Mouse (Mus musculus): ENCODE data around the gene Foxo3. TPM values are rescaled to one million over a fixed set of nuclear protein-coding genes. Genes with fewer than 3 reads are reported as not detected.

Foxo3 gene
- polyA plus RNA-seq, 2 experiments = 15.6 to 17.6 TPM

- Histone ChIP-seq H3K4me2 (ENCODE audit: low read depth) (peak overlapping the region; percentile 81), H3K9me3 (ENCODE audit: control insufficient read depth, low read length) (peaks cover 13% of the 10 kb centered on the region), H3K4me3 (ENCODE audit: insufficient read depth in 1 of 2, low read depth in 2 of 2, low read length in 2 of 2) (no peak overlapping the region), H3K36me3 (replicated peaks; ENCODE audit: control insufficient read depth, insufficient read depth, low read depth) (peaks cover 85% of the 10 kb centered on the region), H3K4me1 (replicated peaks; ENCODE audit: control insufficient read depth in 2 of 2, insufficient read depth in 2 of 2, low read length in 1 of 2) (peaks cover 79 to 81% of the 10 kb centered on the region in 2 experiments), H3K27ac (peak overlapping the region; percentile 98), H3K27me3 (ENCODE audit: control insufficient read depth, insufficient read depth, low read length) (no peaks in the 10 kb centered on the region), H3K9ac (replicated peaks) (peak overlapping the region; percentile 61)
- WGBS (ENCODE audit: insufficient replicate concordance) = 76% methylated on average over 8 of the region's 8 CpGs
- no peak for TF ChIP-seq EP300 (IDR thresholded peaks at IDR 0.05; ENCODE audit: low read depth)
- TF ChIP-seq CTCF (IDR thresholded peaks at IDR 0.05; ENCODE audit: low read depth) = no peak
- DNase-seq (ENCODE audit: low read depth in 3 of 3, low spot score in 3 of 3) (no peak), ATAC-seq (ENCODE audit: insufficient read depth) (no peak)
Observed at GRCm38 (mm10) chr10:42263701-42264100, 12.9 kb downstream of the Foxo3 start.

GRCm38 (mm10) chr10:42262061-42262460, 14.5 kb downstream of the Foxo3 start:
- H3K4me3 ChIP-seq (ENCODE audit: insufficient read depth in 1 of 2, low read depth in 2 of 2, low read length in 2 of 2) = no peak overlapping the region
- ATAC-seq (ENCODE audit: insufficient read depth) (no peak), DNase-seq (ENCODE audit: low read depth in 3 of 3, low spot score in 3 of 3) (no peak)
- no peak for TF ChIP-seq CTCF (IDR thresholded peaks at IDR 0.05; ENCODE audit: low read depth)
- H3K4me2 ChIP-seq (ENCODE audit: low read depth) = peak overlapping the region; percentile 76
- peaks cover 73 to 76% of the 10 kb centered on the region in 2 experiments for H3K4me1 ChIP-seq (replicated peaks; ENCODE audit: control insufficient read depth in 2 of 2, insufficient read depth in 2 of 2, low read length in 1 of 2)
- 85% methylated on average over 3 of the region's 3 CpGs for WGBS (ENCODE audit: insufficient replicate concordance)
- no peaks in the 10 kb centered on the region for H3K27me3 ChIP-seq (ENCODE audit: control insufficient read depth, insufficient read depth, low read length)
- peak overlapping the region; percentile 44; the same call in 1 of the 2 replicates for H3K9ac ChIP-seq (replicated peaks)
- peaks cover 11% of the 10 kb centered on the region for H3K9me3 ChIP-seq (ENCODE audit: control insufficient read depth, low read length)
- H3K36me3 ChIP-seq (replicated peaks; ENCODE audit: control insufficient read depth, insufficient read depth, low read depth) = peaks cover 85% of the 10 kb centered on the region
- H3K27ac ChIP-seq = peak overlapping the region; percentile 98

- Histone ChIP-seq H3K36me3 (replicated peaks; ENCODE audit: control insufficient read depth, insufficient read depth, low read depth) (peaks cover 85% of the 10 kb centered on the region), H3K4me1 (replicated peaks; ENCODE audit: control insufficient read depth in 2 of 2, insufficient read depth in 2 of 2, low read length in 1 of 2) (peaks cover 65 to 76% of the 10 kb centered on the region in 2 experiments), H3K9me3 (ENCODE audit: control insufficient read depth, low read length) (peaks cover 2% of the 10 kb centered on the region), H3K27ac (peak overlapping the region; percentile 98), H3K4me2 (ENCODE audit: low read depth) (peak overlapping the region; percentile 76), H3K27me3 (ENCODE audit: control insufficient read depth, insufficient read depth, low read length) (no peaks in the 10 kb centered on the region), H3K4me3 (ENCODE audit: insufficient read depth in 1 of 2, low read depth in 2 of 2, low read length in 2 of 2) (peak overlapping the region; percentile 38 to 51; a peak in 3 of 4 replicates), H3K9ac (replicated peaks) (peak overlapping the region; percentile 76)
- DNase-seq (ENCODE audit: low read depth in 3 of 3, low spot score in 3 of 3) = no peak
- no peak for ATAC-seq (ENCODE audit: insufficient read depth)
- WGBS (ENCODE audit: insufficient replicate concordance) = 80% methylated on average over 8 of the region's 8 CpGs
- TF ChIP-seq EP300 (IDR thresholded peaks at IDR 0.05; ENCODE audit: low read depth) = no peak
- TF ChIP-seq CTCF (IDR thresholded peaks at IDR 0.05; ENCODE audit: low read depth) = no peak
Observed at GRCm38 (mm10) chr10:42261103-42261502, 15.5 kb downstream of the Foxo3 start.

DNA sequence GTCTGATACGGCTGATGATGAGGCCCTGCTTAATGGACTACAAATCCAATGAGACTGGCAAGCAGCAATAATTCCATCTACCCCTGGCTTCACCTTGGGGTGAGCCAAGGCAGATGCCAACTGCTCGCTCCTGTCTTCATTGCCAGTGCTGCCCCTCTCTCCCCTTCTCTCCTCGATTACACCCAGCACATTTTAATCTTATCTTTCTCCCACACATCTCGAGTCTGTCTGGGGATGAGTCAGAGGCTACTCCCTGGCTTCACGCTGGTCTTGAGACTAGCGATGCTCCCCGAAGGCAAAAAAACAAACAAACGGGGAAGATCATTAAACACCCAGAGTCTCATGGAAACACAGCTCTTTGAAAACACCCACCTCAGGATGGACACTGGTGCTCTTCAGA, 16.0 kb downstream of the Foxo3 start:
- 14% methylated on average over 8 of the region's 8 CpGs for WGBS (ENCODE audit: insufficient replicate concordance)
- Histone ChIP-seq H3K9me3 (ENCODE audit: control insufficient read depth, low read length) (no peaks in the 10 kb centered on the region), H3K4me1 (replicated peaks; ENCODE audit: control insufficient read depth in 2 of 2, insufficient read depth in 2 of 2, low read length in 1 of 2) (peaks cover 59 to 72% of the 10 kb centered on the region in 2 experiments), H3K36me3 (replicated peaks; ENCODE audit: control insufficient read depth, insufficient read depth, low read depth) (peaks cover 85% of the 10 kb centered on the region), H3K4me3 (ENCODE audit: insufficient read depth in 1 of 2, low read depth in 2 of 2, low read length in 2 of 2) (peak overlapping the region; percentile 38 to 51), H3K9ac (replicated peaks) (peak overlapping the region; percentile 76), H3K27me3 (ENCODE audit: control insufficient read depth, insufficient read depth, low read length) (no peaks in the 10 kb centered on the region), H3K27ac (peak overlapping the region; percentile 98), H3K4me2 (ENCODE audit: low read depth) (peak overlapping the region; percentile 76)
- peak; percentile 76 to 82 (median 78) for DNase-seq (ENCODE audit: low read depth in 3 of 3, low spot score in 3 of 3)
- peak; percentile 82 for ATAC-seq (ENCODE audit: insufficient read depth)
- TF ChIP-seq CTCF (IDR thresholded peaks at IDR 0.05; ENCODE audit: low read depth) (no peak), EP300 (IDR thresholded peaks at IDR 0.05; ENCODE audit: low read depth) (peak; percentile 97)

GRCm38 (mm10) chr10:42259602-42260001, 17.0 kb downstream of the Foxo3 start:
- Histone ChIP-seq H3K36me3 (replicated peaks; ENCODE audit: control insufficient read depth, insufficient read depth, low read depth) (peaks cover 88% of the 10 kb centered on the region), H3K4me1 (replicated peaks; ENCODE audit: control insufficient read depth in 2 of 2, insufficient read depth in 2 of 2, low read length in 1 of 2) (peaks cover 55 to 73% of the 10 kb centered on the region in 2 experiments), H3K9ac (replicated peaks) (peak overlapping the region; percentile 76), H3K4me3 (ENCODE audit: insufficient read depth in 1 of 2, low read depth in 2 of 2, low read length in 2 of 2) (no peak overlapping the region), H3K27ac (peak overlapping the region; percentile 98), H3K4me2 (ENCODE audit: low read depth) (peak overlapping the region; percentile 76), H3K27me3 (ENCODE audit: control insufficient read depth, insufficient read depth, low read length) (no peaks in the 10 kb centered on the region), H3K9me3 (ENCODE audit: control insufficient read depth, low read length) (no peaks in the 10 kb centered on the region)
- TF ChIP-seq CTCF (IDR thresholded peaks at IDR 0.05; ENCODE audit: low read depth) = no peak
- TF ChIP-seq EP300 (IDR thresholded peaks at IDR 0.05; ENCODE audit: low read depth) = no peak
- ATAC-seq (ENCODE audit: insufficient read depth) (no peak), DNase-seq (ENCODE audit: low read depth in 3 of 3, low spot score in 3 of 3) (no peak)
- 68% methylated on average over 4 of the region's 4 CpGs for WGBS (ENCODE audit: insufficient replicate concordance)

Measured in liver, embryonic 14.5 days (tissue).